Mouse (Mus musculus) urinary bladder, postnatal 36 days (tissue): ENCODE measurements around the gene Pnpla2.

Experiments
- DNase-seq, 2 experiments: peaks; one replicate each; pipeline ENCODE4 v3.0.0; 2022; ENCODE audit warnings: low spot score in 2 of 2, mixed read lengths in 1 of 2

The Pnpla2 gene

GRCm38 (mm10) chr7:141467230-141468030, 12.4 kb downstream of the Pnpla2 start, which contains the start of gene Cd151:
Gene Cd151, plus strand, starts transcription at chr7:141467392.
- peak; percentile 92 to 93 for DNase-seq

- DNase-seq, result no peak
These were observed 13.1 kb downstream of the Pnpla2 start for GRCm38 (mm10) chr7:141468164-141468521.

- DNase-seq, result no peak
These were observed 13.7 kb downstream of the Pnpla2 start for GRCm38 (mm10) chr7:141468522-141469211.

- no peak for DNase-seq
These were observed 14.4 kb downstream of the Pnpla2 start for GRCm38 (mm10) chr7:141469352-141469751.

GRCm38 (mm10) chr7:141469901-141470636, 15.1 kb downstream of the Pnpla2 start:
- no peak for DNase-seq

- no peak for DNase-seq
These were observed 15.6 kb downstream of the Pnpla2 start for GRCm38 (mm10) chr7:141470637-141470944.

- DNase-seq, result no peak
These were observed 16.2 kb downstream of the Pnpla2 start for GRCm38 (mm10) chr7:141471236-141471635.

GRCm38 (mm10) chr7:141472226-141472625, 17.2 kb downstream of the Pnpla2 start:
- no peak for DNase-seq

GRCm38 (mm10) chr7:141472763-141473162, 17.8 kb downstream of the Pnpla2 start:
- no peak for DNase-seq

GRCm38 (mm10) chr7:141474160-141474559, 19.2 kb downstream of the Pnpla2 start:
- DNase-seq, result no peak

- peak; percentile 80 to 83 for DNase-seq
These were observed 20.2 kb downstream of the Pnpla2 start, which contains the start of the genes Polr2l and Tspan4 for GRCm38 (mm10) chr7:141475011-141475804. Gene Polr2l, minus strand, starts transcription at chr7:141475132. Gene Tspan4, plus strand, starts transcription at chr7:141475240.

GRCm38 (mm10) chr7:141475805-141476158, 20.8 kb downstream of the Pnpla2 start:
- DNase-seq, result no peak

- peak; percentile 82 to 86 for DNase-seq
These were observed 21.4 kb downstream of the Pnpla2 start for GRCm38 (mm10) chr7:141476226-141476980.

- DNase-seq, result no peak
These were observed 22.0 kb downstream of the Pnpla2 start for GRCm38 (mm10) chr7:141476981-141477370.

- no peak for DNase-seq
These were observed 22.7 kb downstream of the Pnpla2 start for GRCm38 (mm10) chr7:141477578-141478269.

GRCm38 (mm10) chr7:141478270-141478748, 23.3 kb downstream of the Pnpla2 start:
- DNase-seq, result no peak

GRCm38 (mm10) chr7:141480842-141481497, 26.0 kb downstream of the Pnpla2 start:
- no peak for DNase-seq

- DNase-seq, result no peak
These were observed 26.8 kb downstream of the Pnpla2 start for GRCm38 (mm10) chr7:141481498-141482401.
